Mouse (Mus musculus) ES-Bruce4 (cell line): ENCODE data around the gene Pdgfb.

Source experiments
- CTCF ChIP-seq: IDR thresholded peaks from one replicate; pipeline ENCODE4 v1.8.1; 2011; ENCODE audit warnings: low read depth, low read length
- EP300 ChIP-seq: IDR thresholded peaks from 2 replicates; pipeline ENCODE4 v1.6.1; 2011; ENCODE audit warnings: low read depth, low read length; ENCODE audit not compliant: insufficient read depth
- POLR2A ChIP-seq: IDR thresholded peaks from one replicate; pipeline ENCODE4 v1.8.1; 2011; ENCODE audit warnings: low read length; ENCODE audit not compliant: insufficient read depth

DNA sequence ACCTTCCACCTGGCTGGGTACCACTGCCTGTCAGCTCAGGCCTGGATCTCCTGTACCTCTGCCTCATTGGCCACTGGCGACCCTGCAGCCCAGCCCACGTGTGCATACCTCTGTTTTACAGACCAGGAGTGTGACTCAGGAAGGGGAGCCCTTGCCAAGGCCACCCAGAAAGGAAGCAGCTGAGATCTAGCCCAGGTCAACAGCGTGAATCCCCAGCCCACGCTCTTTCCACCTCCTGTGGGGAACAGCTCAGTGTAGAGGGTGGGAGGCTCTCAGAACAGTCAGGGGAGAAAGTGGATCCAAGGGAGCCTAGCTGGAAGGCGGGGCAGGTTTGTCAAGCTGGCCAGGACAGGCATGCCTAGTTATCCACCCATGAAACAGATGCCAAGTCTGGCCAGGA is 48.0 kb upstream of the Pdgfb start:
- no peak for TF ChIP-seq POLR2A
- TF ChIP-seq EP300 = no peak
- no peak for TF ChIP-seq CTCF
